Mouse (Mus musculus): ENCODE measurements around the gene Trp73.
A peak's percentile ranks its signal among the peaks of the same experiment; 100 is the strongest.

The Trp73 gene

DNA sequence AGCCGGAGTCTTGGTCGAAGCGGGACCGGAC, at the start of gene Trp73:
Gene Trp73, minus strand, starts transcription at position 27 of the 31 bp plus-strand sequence.
- DNase-seq (ENCODE audit: low read depth, low spot score) = no peak

- DNase-seq (ENCODE audit: low read depth, low spot score) = no peak
These were observed 48.9 kb upstream of the Trp73 start for GRCm38 (mm10) chr4:154188948-154189347.

- DNase-seq (ENCODE audit: low read depth, low spot score) = no peak
These were observed 46.1 kb upstream of the Trp73 start for GRCm38 (mm10) chr4:154186002-154186537.

- no peak for DNase-seq (ENCODE audit: low read depth, low spot score)
These were observed 45.0 kb upstream of the Trp73 start for GRCm38 (mm10) chr4:154185001-154185400.

DNA sequence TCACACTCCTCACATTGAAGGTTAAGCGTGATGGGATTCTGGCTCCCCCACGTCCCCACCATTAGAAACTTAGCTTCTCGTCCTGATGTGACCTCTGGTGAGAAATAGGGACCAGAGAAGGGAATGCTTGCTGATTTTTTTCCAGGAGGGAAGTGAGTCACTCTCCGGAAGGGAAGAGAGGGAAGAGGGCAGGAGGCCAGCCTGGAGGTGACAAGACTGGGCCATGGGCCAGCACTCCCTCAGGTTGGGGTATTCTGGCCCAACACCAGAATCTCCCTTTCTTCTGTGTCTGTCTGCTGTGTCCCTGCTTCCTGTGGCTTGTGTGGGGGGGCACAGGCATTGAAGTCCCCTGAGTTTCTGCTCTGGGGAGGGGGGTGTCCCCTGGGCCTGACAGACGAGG, 43.6 kb upstream of the Trp73 start:
- DNase-seq (ENCODE audit: low read depth, low spot score) = no peak

- no peak for DNase-seq (ENCODE audit: low read depth, low spot score)
These were observed 41.0 kb upstream of the Trp73 start for GRCm38 (mm10) chr4:154181001-154181400.

DNA sequence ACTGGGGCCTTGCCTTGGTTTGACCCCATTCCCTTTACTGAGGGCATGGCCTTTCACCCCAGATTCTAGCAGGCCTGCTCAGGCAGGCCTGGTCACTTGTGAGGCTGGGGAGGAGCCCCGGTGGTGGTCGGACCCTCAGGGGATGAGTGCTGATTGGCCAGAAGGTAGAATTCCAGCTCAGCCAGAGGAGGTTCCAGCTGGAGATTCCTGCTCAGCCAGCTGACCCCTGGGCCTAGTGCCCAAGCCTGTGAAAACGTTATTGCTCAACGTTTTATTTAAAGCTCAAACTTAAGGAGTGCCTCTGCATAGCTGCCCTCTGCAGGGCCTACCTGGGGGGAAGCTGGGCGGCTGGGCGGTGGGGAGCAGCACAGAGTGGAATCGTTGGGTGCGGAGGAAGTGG, 37.2 kb upstream of the Trp73 start:
- no peak for DNase-seq (ENCODE audit: low read depth, low spot score)

DNA sequence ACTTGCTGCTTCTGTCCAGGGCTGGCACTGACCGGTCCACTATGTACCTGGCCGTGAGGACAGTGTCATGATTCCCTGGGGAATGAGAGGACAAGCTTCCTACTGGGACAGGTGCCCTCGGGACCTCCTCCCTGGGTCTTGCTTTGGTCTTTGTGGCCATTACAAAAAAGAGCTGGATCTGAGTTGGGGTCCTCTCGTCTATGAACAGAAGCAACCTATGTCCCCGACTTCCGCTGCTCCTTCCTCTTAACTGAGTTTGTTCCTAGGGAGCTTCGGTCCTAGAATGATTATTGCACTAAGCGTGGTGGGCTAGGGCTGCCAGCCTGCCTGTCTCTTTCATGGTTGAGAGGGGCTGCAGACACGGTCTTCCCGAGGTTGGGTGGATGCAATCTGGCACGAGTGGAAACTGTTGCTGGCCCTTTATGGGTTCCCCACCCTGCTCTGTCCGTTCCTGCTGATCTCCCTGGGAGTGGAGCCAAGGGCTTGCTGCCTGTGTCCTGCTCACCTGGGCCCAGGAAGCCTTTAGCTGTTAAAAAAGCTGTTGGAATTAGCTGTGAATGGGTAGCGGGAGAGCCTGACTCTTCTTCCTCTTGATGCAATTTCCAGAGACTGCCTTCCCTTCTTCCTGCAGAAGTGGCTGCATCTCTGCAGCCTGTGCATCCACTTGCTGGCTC, 32.1 kb upstream of the Trp73 start:
- DNase-seq (ENCODE audit: low read depth, low spot score) = no peak

DNA sequence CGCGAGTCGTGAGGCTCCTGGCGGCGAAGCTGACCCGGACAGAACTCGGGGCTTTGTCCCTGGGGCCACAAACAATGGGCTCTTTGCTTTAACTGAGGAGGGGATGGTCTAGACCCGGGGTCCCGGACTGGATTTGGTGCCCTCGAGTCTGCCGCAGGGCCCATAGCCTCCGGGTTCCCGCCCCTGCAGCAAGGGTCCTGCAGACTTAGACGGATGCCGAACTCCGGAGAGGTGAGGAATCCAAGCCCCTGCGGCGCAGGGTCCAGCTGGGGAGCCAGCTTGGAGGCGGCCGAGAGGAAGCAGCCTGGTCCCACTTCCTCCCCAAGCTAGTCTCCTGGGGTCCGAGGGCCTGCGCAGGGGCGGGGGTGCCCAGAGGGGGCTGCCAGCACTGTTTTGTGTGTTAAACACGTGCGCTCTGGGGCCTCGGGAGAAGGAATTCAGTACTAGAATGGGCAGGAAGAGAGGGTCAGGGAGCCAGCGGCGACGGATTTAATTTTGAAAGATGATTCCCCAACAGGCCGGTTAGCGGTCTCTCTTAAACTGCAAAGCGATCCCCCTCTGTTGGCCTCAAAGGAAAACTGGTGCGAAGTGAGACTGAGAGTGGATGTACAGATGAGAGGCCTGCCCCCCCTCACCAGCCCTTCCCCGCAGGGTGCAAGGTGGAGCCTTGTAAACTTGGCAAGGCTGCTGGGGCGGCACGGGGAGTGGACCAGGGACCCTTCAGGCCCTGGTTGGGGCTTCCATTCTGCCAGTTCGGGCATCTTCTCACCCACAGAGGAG, 31.3 kb upstream of the Trp73 start:
- no peak for DNase-seq (ENCODE audit: low read depth, low spot score)

DNA sequence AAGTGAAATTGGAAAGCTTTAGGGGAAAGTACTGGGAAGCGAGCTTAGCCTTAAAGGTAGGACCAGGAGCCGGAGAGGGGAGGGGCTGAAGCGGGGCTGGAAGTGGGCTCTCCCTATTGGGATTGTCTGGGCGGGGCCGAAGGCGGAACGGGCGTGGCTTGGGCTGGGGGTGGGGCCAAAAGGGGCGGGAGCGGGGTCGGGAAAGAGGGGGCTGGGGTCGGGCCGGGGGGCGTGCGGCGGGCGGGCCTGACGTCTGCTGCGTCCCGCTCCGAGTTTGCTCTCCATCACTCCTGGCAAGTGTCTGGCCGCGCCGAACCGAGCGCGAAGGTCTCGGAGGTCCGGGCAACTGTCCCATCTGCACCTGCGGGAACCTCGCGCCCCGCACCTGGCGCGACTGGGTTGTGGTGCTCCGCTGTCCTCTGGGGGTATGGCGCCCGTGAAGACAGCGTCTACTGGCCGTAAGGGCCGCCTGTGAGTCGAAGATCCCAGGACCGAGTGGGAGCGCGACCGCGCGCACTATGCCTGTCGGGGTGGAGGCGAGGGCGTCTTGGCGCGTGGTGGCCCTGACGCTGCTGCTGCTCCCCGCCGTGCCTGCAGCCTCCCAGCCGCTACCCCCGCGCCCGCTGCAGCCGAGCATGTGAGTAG, 30.6 kb upstream of the Trp73 start, which contains the start of gene Megf6:
Gene Megf6, plus strand, starts transcription at position 225 of the 645 bp plus-strand sequence.
- DNase-seq (ENCODE audit: low read depth, low spot score) = peak; percentile 42

DNA sequence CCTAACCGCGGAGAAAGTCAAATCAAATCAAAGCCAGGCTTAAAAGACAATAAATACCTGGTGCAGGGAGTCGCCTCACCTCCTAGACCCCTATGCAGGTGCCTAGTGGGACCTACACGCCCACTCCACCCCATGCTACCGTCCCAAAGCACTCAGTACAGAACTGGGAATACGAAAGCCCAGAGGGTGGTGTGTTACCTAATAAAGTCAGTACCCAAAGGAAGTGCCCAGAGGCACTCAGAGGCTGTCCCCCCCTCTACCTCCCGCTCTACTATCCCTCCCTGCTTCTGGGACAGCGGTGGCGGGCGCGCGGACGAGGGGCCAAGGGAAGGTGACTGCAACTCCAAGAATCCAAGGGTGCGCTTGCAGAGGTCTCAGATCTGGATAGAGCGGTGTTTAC, 30.0 kb upstream of the Trp73 start:
- DNase-seq (ENCODE audit: low read depth, low spot score) = no peak

- DNase-seq (ENCODE audit: low read depth, low spot score) = no peak
These were observed 27.0 kb upstream of the Trp73 start for GRCm38 (mm10) chr4:154167053-154167452.

DNA sequence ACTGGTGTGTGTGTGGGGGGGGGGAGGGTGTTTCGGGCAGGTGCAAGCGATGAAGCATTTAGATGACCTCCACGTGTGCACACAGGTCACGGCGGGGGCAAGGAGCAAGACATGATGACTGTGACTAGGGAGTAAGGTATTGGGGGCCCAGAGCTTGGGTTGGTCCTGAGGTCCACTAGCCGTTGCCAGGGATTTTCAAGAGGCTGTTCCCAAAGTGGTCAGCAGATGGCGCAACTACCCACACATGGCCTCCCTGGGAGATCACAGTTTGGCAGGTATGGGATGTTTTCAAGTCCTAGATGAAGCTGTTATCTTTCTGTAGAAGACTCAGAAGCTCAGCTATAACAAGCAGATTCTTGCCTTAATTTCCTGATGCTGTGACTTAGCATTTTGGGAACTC, 23.3 kb upstream of the Trp73 start:
- DNase-seq (ENCODE audit: low read depth, low spot score) = no peak

DNA sequence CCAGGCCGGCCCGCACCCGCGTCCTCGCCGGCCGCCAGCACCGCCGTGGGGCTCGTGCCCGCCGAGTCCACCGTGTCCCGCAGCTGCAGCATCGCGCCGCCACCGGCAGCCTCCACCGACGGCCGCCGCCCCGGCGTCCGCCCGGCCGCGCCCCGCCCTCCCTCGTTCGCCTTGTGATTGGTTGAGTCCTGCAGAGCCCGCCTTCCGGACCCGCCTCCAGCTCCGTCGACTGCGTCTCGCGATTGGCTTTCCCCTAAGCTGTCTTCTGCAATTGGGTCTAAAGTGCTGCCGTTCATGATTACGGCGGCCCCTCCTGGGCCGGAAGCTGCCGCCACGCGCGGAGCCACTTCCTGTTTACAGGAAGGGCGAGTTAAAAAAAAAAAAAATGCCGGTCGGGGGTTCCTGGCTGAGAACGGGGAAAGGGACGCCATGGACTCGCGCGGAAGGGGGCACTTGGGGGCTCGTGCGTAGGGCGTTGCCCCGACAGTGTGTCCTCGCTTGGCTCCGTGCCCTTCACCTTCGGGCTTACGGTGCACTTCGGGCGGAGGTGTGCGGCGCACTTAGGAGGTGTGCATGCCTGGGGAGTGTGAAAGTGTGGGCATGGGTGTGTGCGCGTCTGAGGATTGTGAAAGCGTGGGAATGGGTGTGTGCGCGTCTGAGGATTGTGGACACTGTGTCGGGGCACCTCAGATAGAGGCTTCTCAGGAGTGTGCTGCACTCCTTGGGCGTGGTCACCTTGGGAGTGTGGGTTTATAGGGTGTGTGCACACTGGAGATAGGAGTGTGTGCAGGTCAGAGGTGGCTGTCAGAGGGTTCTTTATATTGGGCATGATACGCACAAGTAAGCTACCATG, 20.8 kb upstream of the Trp73 start, which contains the start of gene Tprgl:
Gene Tprgl, minus strand, starts transcription at position 129 of the 853 bp plus-strand sequence.
- peak; percentile 85 for DNase-seq (ENCODE audit: low read depth, low spot score)

- no peak for DNase-seq (ENCODE audit: low read depth, low spot score)
These were observed 20.0 kb upstream of the Trp73 start for GRCm38 (mm10) chr4:154159961-154160537.

- DNase-seq (ENCODE audit: low read depth, low spot score) = peak; percentile 61
These were observed 19.0 kb upstream of the Trp73 start for GRCm38 (mm10) chr4:154159002-154159401.

DNA sequence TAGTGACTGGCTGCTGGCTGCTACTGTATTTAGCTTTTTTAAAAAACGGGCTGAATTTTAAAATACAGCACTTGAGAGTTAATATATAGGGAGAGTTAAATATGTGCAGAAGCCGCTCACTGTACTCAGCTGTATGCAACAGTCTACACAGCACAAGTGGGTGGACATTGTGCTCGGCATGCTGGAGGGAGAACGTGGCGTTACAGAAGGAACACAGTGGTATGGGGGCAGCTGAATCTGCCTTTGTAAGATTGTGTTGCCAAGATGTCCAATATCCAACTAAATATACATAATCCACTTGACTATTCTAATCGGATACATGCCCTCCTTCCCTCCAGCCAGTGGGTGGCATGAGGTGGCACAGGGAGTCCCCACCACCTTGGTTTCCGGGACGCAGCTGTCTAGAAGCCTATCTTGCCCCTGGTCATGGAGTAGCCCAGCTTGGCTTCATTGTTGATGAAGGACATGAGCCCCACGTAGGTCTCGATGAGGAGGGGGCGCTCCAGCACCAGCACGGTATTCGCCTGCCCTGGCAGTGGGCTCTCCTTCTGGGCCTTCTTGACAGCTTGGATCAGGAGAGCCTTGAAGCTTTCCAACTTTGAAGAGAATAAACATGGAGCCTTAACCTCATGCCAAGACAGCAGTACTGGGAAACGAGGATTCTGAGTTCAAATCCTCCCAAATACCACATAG, 18.1 kb upstream of the Trp73 start:
- DNase-seq (ENCODE audit: low read depth, low spot score) = no peak

- no peak for DNase-seq (ENCODE audit: low read depth, low spot score)
These were observed 16.0 kb upstream of the Trp73 start for GRCm38 (mm10) chr4:154156050-154156449.

GRCm38 (mm10) chr4:154154104-154154503, 14.1 kb upstream of the Trp73 start:
- no peak for DNase-seq (ENCODE audit: low read depth, low spot score)

- no peak for DNase-seq (ENCODE audit: low read depth, low spot score)
These were observed 6.3 kb upstream of the Trp73 start for GRCm38 (mm10) chr4:154146342-154146741.

DNA sequence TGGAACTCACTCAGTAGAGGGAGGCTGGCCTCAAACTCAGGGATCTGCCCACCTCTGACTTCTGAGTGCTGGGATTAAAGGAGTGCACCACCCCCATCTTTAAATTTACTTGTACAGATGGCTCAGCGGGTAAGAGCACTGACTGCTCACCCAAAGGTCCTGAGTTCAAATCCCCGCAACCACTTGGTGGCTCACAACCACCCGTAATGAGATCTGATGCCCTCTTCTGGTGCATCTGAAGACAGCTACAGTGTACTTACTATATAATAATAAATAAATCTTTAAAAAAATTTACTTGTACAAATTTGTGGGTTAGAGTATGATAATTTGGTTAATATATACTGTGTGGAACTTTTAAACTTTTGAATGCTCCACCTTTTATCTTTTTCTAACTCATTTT, 4.7 kb upstream of the Trp73 start:
- no peak for DNase-seq (ENCODE audit: low read depth, low spot score)
